Mouse (Mus musculus): ENCODE measurements around the gene Hcn3.

Gene Hcn3

DNA sequence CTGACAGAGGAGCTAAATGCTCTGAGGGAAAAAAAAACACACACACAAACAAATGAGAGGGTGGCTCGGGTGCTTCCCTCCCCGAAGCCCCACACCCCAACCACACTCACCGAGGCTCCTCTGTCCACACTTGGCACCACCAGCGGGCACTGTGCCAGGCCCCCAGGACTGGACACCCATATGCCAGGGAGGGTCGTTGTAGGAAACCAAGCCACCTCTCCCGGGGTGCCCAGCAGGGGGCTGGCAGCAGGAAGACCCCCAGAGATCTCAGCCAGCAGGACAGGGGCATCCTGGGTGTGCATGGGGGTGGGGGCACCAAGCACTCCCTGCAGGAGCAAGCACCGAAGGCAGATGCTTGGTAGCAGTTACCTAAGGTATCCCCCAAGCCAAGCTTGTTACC is 59.2 kb downstream of the Hcn3 start, which contains the start of gene Gm43738:
Gene Gm43738, minus strand, starts transcription at position 289 of the 400 bp plus-strand sequence.
- no peak for DNase-seq (ENCODE audit: low spot score)
